Mouse (Mus musculus) embryonic facial prominence, embryonic 12.5 days (tissue): ENCODE measurements around the gene Vstm2l. TPM values are rescaled to one million over a fixed set of nuclear protein-coding genes. Genes with fewer than 3 reads are reported as not detected.

Experiments
- ATAC-seq: fragments of 200-750 bp; cut with Nextera tagmentation; 2 replicates; pipeline ENCODE4 v1.8.0; 2017; ENCODE audit not compliant: insufficient number of reproducible peaks, insufficient read depth, low FRiP score, low TSS enrichment
- H3K27ac ChIP-seq: fragments of 300-500 bp; sonication (generic); 2 replicates; pipeline ENCODE4 v1.5.1; 2016; ENCODE audit warnings: mild to moderate bottlenecking
- H3K27me3 ChIP-seq: fragments of 300-500 bp; sonication (generic); 2 replicates; pipeline ENCODE4 v1.6.1; 2016; ENCODE audit warnings: mild to moderate bottlenecking, moderate library complexity
- H3K36me3 ChIP-seq: fragments of 300-500 bp; sonication (generic); 2 replicates; pipeline ENCODE4 v1.6.1; 2016; ENCODE audit warnings: mild to moderate bottlenecking
- H3K4me1 ChIP-seq: fragments of 300-500 bp; sonication (generic); 2 replicates; pipeline ENCODE4 v1.6.1; 2016
- H3K4me2 ChIP-seq: fragments of 300-500 bp; sonication (generic); replicated peaks from 2 replicates; pipeline ENCODE4 v1.6.1; 2016; ENCODE audit warnings: mild to moderate bottlenecking, moderate library complexity
- H3K4me3 ChIP-seq: fragments of 300-500 bp; sonication (generic); 2 replicates; pipeline ENCODE4 v1.5.1; 2016; ENCODE audit warnings: mild to moderate bottlenecking
- H3K9ac ChIP-seq: fragments of 300-500 bp; sonication (generic); 2 replicates; pipeline ENCODE4 v1.6.1; 2016; ENCODE audit warnings: mild to moderate bottlenecking, moderate library complexity
- H3K9me3 ChIP-seq: fragments of 300-500 bp; sonication (generic); 2 replicates; pipeline ENCODE4 v1.6.1; 2016; ENCODE audit warnings: mild to moderate bottlenecking, moderate library complexity
- WGBS: fragments of 180-500 bp; shearing (Covaris S2); methylation state at CpG from one replicate; pipeline ENCODE4 v1.1.7; 2016; 5-methylcytosine and 5-hydroxymethylcytosine counted together
- polyA plus RNA-seq: library from polyadenylated mRNA; unstranded; fragments of >200 nt; fragmentation: Nextera tagmentation; extraction: Ambion mirVana; gene quantifications from 2 replicates; pipeline ENCODE4 v1.2.1, GENCODE M21; 2016

The Vstm2l gene
- polyA plus RNA-seq, 1 experiment from 2014 or later = 1.3 TPM

DNA sequence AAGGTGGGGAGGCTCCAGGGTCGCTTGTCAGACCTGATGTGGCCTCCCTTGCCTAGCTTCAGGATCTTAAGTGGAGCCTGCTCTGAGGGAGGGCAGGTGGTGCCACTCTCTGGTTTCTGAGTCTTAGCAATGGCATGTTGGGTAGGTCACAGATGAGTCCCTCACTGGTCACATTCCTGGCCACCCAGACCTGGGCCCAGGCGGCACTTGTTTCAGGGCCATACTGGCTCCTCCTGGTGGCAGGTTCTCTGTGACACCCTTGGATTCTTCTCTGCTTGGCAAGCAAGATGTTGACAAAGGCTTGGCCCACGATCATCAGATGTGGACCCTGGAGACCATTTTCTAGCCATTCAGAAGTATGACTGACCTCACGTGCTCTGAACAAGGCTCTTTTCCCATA lies 18.2 kb downstream of the Vstm2l start:
- Histone ChIP-seq H3K27me3 (no peaks in the 10 kb centered on the region), H3K4me1 (peaks cover 10% of the 10 kb centered on the region), H3K9me3 (no peaks in the 10 kb centered on the region), H3K4me2 (no peak overlapping the region), H3K4me3 (no peak overlapping the region), H3K9ac (no peak overlapping the region), H3K27ac (no peak overlapping the region), H3K36me3 (no peaks in the 10 kb centered on the region)
- ATAC-seq = no peak
- WGBS = 75% methylated on average over 4 of the region's 4 CpGs

DNA sequence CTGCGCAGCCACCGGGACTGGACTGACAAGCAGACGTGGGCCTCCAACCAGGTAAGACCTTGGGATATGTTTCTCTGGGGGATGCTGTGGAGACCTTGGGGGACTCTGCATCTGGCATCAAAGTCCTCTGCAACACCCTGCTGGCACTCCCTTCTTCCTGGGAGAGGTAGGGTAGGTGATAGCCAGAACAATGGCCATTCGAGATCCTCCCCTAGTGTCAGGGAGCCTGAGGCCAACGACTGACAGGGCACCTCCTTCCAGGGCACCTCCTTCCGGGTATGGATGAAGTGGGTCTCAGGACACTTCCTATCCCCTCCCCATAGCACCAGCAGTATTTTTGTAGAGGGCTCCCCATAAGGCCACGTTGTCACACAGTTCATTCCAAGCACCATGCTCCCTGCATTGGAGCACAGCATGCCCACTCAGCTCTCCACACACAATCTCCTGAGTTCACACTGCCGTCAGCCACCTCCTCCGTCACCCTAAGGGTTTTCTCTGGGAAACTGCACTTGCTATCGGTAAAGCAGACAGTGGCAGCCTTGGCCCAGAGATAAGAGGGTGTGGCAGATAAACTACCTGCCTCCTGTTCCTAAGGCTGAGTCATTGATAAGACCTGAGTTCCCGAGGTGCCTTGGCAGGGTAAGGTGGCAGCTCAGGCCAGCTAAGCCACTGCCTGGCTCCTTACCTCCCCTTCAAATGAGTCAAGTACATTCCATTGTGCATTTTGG lies 21.2 kb downstream of the Vstm2l start:
- no peaks in the 10 kb centered on the region for H3K9me3 ChIP-seq
- 72% methylated on average over 11 of the region's 11 CpGs for WGBS
- peaks cover 23% of the 10 kb centered on the region for H3K27me3 ChIP-seq
- peaks cover 3% of the 10 kb centered on the region; the same call in 1 of the 2 replicates for H3K4me1 ChIP-seq
- no peak for ATAC-seq
- no peaks in the 10 kb centered on the region for H3K36me3 ChIP-seq
- no peak overlapping the region for H3K4me2 ChIP-seq
- H3K9ac ChIP-seq = no peak overlapping the region
- no peak overlapping the region for H3K27ac ChIP-seq
- H3K4me3 ChIP-seq = no peak overlapping the region

- no peaks in the 10 kb centered on the region for H3K9me3 ChIP-seq
- peaks cover 33% of the 10 kb centered on the region for H3K27me3 ChIP-seq
- no peak overlapping the region for H3K4me2 ChIP-seq
- H3K9ac ChIP-seq = no peak overlapping the region
- peaks cover 12% of the 10 kb centered on the region for H3K4me1 ChIP-seq
- H3K27ac ChIP-seq = no peak overlapping the region
- H3K36me3 ChIP-seq = no peaks in the 10 kb centered on the region
- no peak overlapping the region for H3K4me3 ChIP-seq
- ATAC-seq = no peak
- 85% methylated on average over 4 of the region's 4 CpGs for WGBS
Measured at GRCm38 (mm10) chr2:157936676-157937075, 22.2 kb downstream of the Vstm2l start.

DNA sequence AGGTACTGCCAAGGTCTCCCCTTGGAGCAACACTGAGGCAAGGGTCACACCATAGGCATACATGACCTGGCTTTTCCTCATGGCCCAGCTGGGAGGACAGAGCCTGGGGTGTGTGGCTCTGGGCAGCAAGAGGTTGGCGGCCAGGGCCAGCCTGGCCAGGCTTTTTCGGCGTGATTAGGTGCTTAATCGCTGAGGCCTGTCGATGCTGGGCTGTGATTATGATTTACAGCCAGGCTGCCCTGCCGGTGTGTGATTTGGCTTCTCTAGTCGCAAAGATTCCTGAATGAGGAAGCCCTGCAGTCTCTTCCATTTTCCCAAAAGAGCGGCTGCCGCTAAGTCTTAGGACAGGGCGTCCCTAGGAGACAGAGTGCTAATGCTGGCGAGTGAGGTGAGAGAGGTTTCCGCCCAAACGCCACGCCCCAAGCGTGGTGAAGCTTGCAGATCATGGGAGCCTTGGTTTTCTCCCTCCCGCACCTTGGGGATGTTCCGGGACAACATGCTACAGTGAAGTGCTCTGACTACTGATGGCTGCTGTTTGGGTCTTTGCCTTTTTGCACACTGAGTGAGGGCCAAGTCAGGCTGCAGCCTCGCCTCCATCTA lies 26.2 kb downstream of the Vstm2l start:
- H3K9ac ChIP-seq = no peak overlapping the region
- no peaks in the 10 kb centered on the region for H3K9me3 ChIP-seq
- H3K27me3 ChIP-seq = peaks cover 38% of the 10 kb centered on the region
- ATAC-seq = no peak
- peaks cover 12% of the 10 kb centered on the region for H3K4me1 ChIP-seq
- H3K36me3 ChIP-seq = no peaks in the 10 kb centered on the region
- H3K27ac ChIP-seq = no peak overlapping the region
- 0 out of 2 replicates have a peak overlapping the region, but pooled peaks have one; percentile 0 for H3K4me3 ChIP-seq
- peak overlapping the region; percentile 30 for H3K4me2 ChIP-seq
- 5% methylated on average over 18 of the region's 18 CpGs for WGBS

DNA sequence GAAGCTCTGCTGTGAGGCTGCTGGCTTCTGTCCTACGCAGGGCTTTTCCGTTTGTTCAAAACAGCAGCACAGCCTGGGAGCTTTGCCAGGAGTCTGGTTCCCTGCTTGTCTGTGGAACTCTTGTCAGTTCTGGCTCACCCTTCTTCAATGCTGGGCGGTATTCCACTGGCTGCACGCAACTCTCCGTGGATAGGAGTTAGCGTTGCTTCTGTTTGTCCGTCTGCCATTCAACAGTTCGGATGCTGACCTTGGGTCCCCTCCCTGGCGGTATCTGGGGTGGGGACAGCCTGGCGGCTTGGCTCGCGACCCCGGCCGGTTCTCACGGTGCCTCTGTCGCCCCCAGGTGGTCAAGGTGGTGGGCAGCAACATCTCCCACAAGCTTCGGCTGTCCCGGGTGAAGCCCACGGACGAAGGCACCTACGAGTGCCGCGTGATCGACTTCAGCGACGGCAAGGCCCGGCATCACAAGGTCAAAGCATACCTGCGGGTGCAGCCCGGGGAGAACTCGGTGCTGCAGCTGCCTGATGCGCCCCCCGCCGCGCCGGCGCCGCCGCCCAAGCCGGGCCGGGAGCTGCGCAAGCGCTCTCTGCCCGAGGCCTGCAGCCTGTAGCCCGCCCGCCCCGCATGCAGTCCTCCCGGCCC lies 29.2 kb downstream of the Vstm2l start:
- peaks cover 34% of the 10 kb centered on the region for H3K27me3 ChIP-seq
- H3K9me3 ChIP-seq = no peaks in the 10 kb centered on the region
- no peaks in the 10 kb centered on the region for H3K36me3 ChIP-seq
- peak overlapping the region; percentile 19; the same call in 1 of the 2 replicates for H3K27ac ChIP-seq
- peak overlapping the region; percentile 49 for H3K4me3 ChIP-seq
- peak; percentile 55; the same call in 1 of the 2 replicates for ATAC-seq
- H3K4me2 ChIP-seq = peak overlapping the region; percentile 93
- H3K9ac ChIP-seq = peak overlapping the region; percentile 72
- H3K4me1 ChIP-seq = peaks cover 12% of the 10 kb centered on the region
- WGBS = under 1% methylated on average over 44 of the region's 47 CpGs

DNA sequence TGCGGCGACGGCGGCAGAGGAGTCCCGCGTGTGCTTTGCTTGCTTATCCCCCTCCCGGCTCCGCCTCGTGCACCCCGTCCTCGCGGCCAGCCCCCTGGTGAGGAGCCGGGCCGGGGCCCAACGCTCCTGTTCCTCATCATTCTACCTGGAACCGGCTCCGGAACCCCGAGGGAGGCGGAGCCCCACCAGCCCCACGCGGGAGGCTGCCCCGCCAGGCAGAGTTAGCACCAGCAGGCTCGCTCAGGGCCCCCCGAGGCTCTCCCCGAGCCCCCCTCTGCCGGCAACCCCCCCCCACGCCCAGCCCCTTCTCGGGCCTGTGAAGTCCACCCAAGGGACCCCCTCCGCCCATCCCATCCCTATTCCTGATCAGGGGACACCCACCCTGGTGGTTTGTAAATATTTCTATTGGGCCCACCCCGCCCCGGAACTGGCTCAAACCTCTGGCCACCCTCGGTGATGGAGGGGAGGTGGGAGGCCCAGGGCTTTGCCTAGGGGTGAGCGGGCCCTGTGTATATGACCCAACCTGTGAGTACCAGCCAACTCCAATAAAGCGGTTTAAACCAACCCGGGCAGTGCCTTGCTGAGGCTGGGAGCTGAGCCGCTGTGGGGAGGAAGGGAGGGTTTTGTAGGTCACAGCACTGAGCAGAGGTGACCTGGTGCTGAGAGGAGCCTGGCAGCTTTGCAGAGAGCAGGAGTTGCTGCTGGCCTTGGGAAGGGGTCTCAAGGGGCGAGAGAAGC lies 29.9 kb downstream of the Vstm2l start:
- 10% methylated on average over 37 of the region's 37 CpGs for WGBS
- Histone ChIP-seq H3K27ac (no peak overlapping the region; the same call in 1 of the 2 replicates), H3K4me1 (peaks cover 12% of the 10 kb centered on the region), H3K36me3 (no peaks in the 10 kb centered on the region), H3K9me3 (no peaks in the 10 kb centered on the region), H3K27me3 (peaks cover 28% of the 10 kb centered on the region), H3K9ac (peak overlapping the region; percentile 72), H3K4me3 (peak overlapping the region; percentile 49), H3K4me2 (peak overlapping the region; percentile 93)
- ATAC-seq = peak; percentile 35; the same call in 1 of the 2 replicates

- Histone ChIP-seq H3K4me3 (no peak overlapping the region), H3K4me1 (no peaks in the 10 kb centered on the region), H3K27me3 (no peaks in the 10 kb centered on the region), H3K9ac (no peak overlapping the region), H3K9me3 (no peaks in the 10 kb centered on the region), H3K4me2 (no peak overlapping the region), H3K36me3 (no peaks in the 10 kb centered on the region), H3K27ac (no peak overlapping the region)
- ATAC-seq = no peak
- WGBS = 77% methylated on average over 5 of the region's 5 CpGs
Measured at GRCm38 (mm10) chr2:157953978-157954377, 39.5 kb downstream of the Vstm2l start.

GRCm38 (mm10) chr2:157957707-157958108 lies 43.3 kb downstream of the Vstm2l start:
- Histone ChIP-seq H3K4me3 (no peak overlapping the region), H3K36me3 (no peaks in the 10 kb centered on the region), H3K27me3 (no peaks in the 10 kb centered on the region), H3K27ac (no peak overlapping the region), H3K4me1 (no peaks in the 10 kb centered on the region), H3K9ac (no peak overlapping the region), H3K9me3 (no peaks in the 10 kb centered on the region), H3K4me2 (no peak overlapping the region)
- 4% methylated on average over 2 of the region's 2 CpGs for WGBS
- no peak for ATAC-seq

DNA sequence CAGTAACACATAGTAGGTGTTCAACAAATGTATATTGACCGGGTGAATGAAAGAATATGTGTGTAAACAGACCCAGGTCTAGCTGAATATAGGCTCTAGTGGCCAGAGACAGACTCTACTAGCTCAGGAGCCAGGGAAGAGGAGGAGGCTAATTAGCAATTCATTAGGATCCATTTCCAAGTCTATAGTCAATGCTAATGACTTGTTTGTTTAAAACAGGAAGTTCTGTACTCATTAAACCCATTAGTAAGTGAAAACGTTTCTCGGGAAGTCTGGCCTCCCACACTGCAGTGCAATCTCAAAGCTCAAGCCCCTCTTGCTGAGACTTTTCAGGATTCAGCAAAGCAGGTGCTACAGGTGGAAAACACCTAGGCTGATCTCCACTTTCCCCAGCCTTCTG lies 53.4 kb downstream of the Vstm2l start:
- no peak overlapping the region for H3K4me3 ChIP-seq
- no peak overlapping the region for H3K9ac ChIP-seq
- 0 out of 2 replicates have a peak, but pooled peaks cover 2% of the 10 kb centered on the region for H3K4me1 ChIP-seq
- H3K27ac ChIP-seq = no peak overlapping the region
- ATAC-seq = no peak
- no peak overlapping the region for H3K4me2 ChIP-seq
- no peaks in the 10 kb centered on the region for H3K27me3 ChIP-seq
- H3K36me3 ChIP-seq = no peaks in the 10 kb centered on the region
- 27% methylated on average over 3 of the region's 3 CpGs for WGBS
- no peaks in the 10 kb centered on the region for H3K9me3 ChIP-seq

- WGBS = 61% methylated on average over 6 of the region's 6 CpGs
Measured at GRCm38 (mm10) chr2:157970124-157970523, 55.7 kb downstream of the Vstm2l start.

DNA sequence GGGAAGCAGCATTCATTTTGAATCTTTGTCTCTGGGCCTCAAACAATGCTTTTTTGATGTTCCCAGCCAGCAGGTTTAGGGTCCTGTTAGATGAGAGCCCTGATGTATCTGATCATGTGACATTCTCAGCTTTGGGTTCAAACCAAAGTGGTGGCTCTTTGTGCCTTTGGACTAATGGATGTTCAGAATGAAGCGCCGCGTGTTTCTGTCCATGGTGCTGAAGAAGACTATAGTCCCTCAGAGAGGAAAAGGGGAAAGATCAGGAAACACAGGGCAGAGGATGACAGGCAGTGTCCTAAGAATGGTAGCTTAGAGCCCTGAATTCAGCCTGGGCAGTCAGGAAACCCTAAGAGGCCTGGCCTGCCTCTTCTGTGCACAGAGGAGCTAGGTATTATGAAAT lies 56.2 kb downstream of the Vstm2l start:
- WGBS = 1% methylated on average over 3 of the region's 3 CpGs
- H3K27me3 ChIP-seq = peaks cover 3% of the 10 kb centered on the region; the same call in 1 of the 2 replicates
- H3K27ac ChIP-seq = no peak overlapping the region
- H3K4me2 ChIP-seq = no peak overlapping the region
- peaks cover 17% of the 10 kb centered on the region; the same call in 1 of the 2 replicates for H3K4me1 ChIP-seq
- no peak overlapping the region for H3K4me3 ChIP-seq
- ATAC-seq = no peak
- H3K9ac ChIP-seq = no peak overlapping the region
- no peaks in the 10 kb centered on the region for H3K9me3 ChIP-seq
- no peaks in the 10 kb centered on the region for H3K36me3 ChIP-seq

More at GRCm38 (mm10) chr2:157970124-157970523, 55.7 kb downstream of the Vstm2l start:
- peaks cover 12% of the 10 kb centered on the region; the same call in 1 of the 2 replicates for H3K4me1 ChIP-seq
- no peak for ATAC-seq
- H3K4me2 ChIP-seq = no peak overlapping the region
- no peak overlapping the region for H3K4me3 ChIP-seq
- H3K9me3 ChIP-seq = no peaks in the 10 kb centered on the region
- H3K36me3 ChIP-seq = no peaks in the 10 kb centered on the region
- no peak overlapping the region for H3K9ac ChIP-seq
- peaks cover 3% of the 10 kb centered on the region; the same call in 1 of the 2 replicates for H3K27me3 ChIP-seq
- H3K27ac ChIP-seq = no peak overlapping the region
